Mouse (Mus musculus) liver, postnatal 0 days (tissue): Measurements from ENCODE around the gene Sergef.

Experiments
- CTCF ChIP-seq: sonication (generic); IDR thresholded peaks from 2 replicates; pipeline ENCODE4 v1.5.1; 2016; ENCODE audit warnings: antibody characterized with exemption, low read depth
- EP300 ChIP-seq: IDR thresholded peaks from 2 replicates; pipeline ENCODE4 v1.6.1; 2016; ENCODE audit warnings: antibody characterized with exemption, low read depth, mild to moderate bottlenecking

DNA sequence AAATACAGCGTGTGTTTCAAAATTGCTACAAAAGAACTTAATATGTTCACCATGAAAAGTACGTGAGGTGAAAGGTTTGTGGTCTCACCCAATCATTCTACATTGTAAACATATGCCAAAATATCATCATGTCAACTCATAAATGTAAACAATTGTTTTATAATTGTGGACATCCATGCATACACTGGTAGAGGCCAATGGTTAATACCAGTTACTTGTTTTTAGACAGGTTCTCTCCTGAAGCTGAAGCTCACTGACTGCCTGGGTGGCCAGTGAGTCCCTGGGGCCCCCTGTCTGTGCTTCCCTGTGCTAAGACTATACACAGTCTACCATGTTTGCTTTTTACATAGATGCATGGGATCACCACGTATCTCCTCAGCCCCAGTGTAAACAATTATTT lies 91.5 kb downstream of the Sergef start:
- TF ChIP-seq CTCF = no peak
- no peak for TF ChIP-seq EP300
